Mouse (Mus musculus) heart, adult 2 months (tissue): ENCODE measurements around the gene Dcx. TPM values are rescaled to one million over a fixed set of nuclear protein-coding genes. Genes with fewer than 3 reads are reported as not detected.

Experiments used
- DNase-seq, 2 experiments: peaks; one replicate each; pipeline ENCODE4 v3.0.0; 2021
- H3K27ac ChIP-seq: fragments of 200-600 bp; 2 replicates; pipeline ENCODE4 v1.8.1; 2022
- H3K27me3 ChIP-seq: fragments of 200-500 bp; 2 replicates; pipeline ENCODE4 v1.6.1; 2012; ENCODE audit warnings: mild to moderate bottlenecking, low read length, inconsistent platforms, mixed read lengths; ENCODE audit not compliant: control insufficient read depth, insufficient read depth
- H3K36me3 ChIP-seq: fragments of 200-500 bp; 2 replicates; pipeline ENCODE4 v1.6.1; 2012; ENCODE audit warnings: low read length, inconsistent platforms; ENCODE audit not compliant: control insufficient read depth, insufficient read depth
- H3K4me1 ChIP-seq: fragments of 200-500 bp; 2 replicates; pipeline ENCODE4 v1.6.1; 2011; ENCODE audit warnings: low read length; ENCODE audit not compliant: control insufficient read depth, insufficient read depth
- H3K4me3 ChIP-seq: fragments of 200-600 bp; 2 replicates; pipeline ENCODE4 v1.8.1; 2022
- H3K79me2 ChIP-seq: fragments of 200-500 bp; replicated peaks from 2 replicates; pipeline ENCODE4 v1.6.1; 2012; ENCODE audit warnings: mild to moderate bottlenecking, inconsistent platforms, low read length, moderate library complexity, mixed read lengths; ENCODE audit not compliant: control insufficient read depth, insufficient read depth
- H3K9ac ChIP-seq: fragments of 200-500 bp; 2 replicates; pipeline ENCODE4 v1.6.1; 2012; ENCODE audit warnings: low read depth, mild to moderate bottlenecking, control low read depth, inconsistent platforms, low read length, mixed read lengths
- CTCF ChIP-seq: fragments of 200-600 bp; IDR thresholded peaks from 2 replicates; pipeline ENCODE4 v1.8.1; 2022; ENCODE audit warnings: antibody characterized with exemption, mild to moderate bottlenecking, moderate library complexity
- EP300 ChIP-seq: fragments of 200-500 bp; IDR thresholded peaks from 2 replicates; pipeline ENCODE4 v1.6.1; 2011; ENCODE audit warnings: low read depth, low read length, control low read depth; ENCODE audit not compliant: insufficient read depth
- POLR2A ChIP-seq: fragments of 200-500 bp; IDR thresholded peaks from 2 replicates; pipeline ENCODE4 v1.6.1; 2011; ENCODE audit warnings: mild to moderate bottlenecking, low read depth, low read length, control low read depth; ENCODE audit not compliant: insufficient read depth
- WGBS: fragments of 180-500 bp; shearing (Covaris S2); methylation state at CpG from one replicate; pipeline ENCODE4 v1.1.7; 2018; 5-methylcytosine and 5-hydroxymethylcytosine counted together
- intact Hi-C: fragments of 180-260 bp; cut with DNase I; formaldehyde crosslinking; loops from one replicate; pipeline ENCODE4 v1.15.1; 2025
- polyA plus RNA-seq: library from polyadenylated mRNA; depleted of rRNA; stranded (reverse); fragments of >200 nt; gene quantifications from 2 replicates; pipeline ENCODE4 v1.2.3, GENCODE M21; 2012
- total RNA-seq, 2 experiments: library from RNA; stranded (reverse); gene quantifications; 2 replicates each; pipeline ENCODE4 v1.2.3; 2021

The Dcx gene
- total and polyA plus RNA-seq, 3 experiments, result not detected

DNA sequence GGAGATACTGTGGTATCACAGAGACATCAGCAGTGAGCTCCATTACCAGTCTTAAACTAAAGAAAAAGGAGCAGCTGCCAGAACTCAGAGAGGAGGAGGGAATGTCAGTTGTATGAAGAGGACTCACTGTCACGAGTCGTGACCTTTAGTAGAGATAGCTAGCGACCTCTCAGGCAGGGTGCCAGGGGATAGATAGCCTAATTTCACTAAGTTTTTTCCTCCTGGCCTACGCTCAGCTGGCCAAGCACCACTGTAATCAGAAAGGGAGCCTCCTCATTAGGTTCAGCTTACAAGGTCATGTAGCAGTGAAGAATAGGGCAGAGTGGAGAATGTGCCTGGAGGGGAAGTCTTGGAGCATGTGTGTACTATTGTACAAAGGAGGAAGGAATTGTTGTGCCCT is 47.3 kb downstream of the Dcx start:
- intact Hi-C loops, result no loop called here
- Histone ChIP-seq H3K4me3 (no peak overlapping the region), H3K9ac (no peak overlapping the region), H3K27ac (no peak overlapping the region), H3K79me2 (no peaks in the 10 kb centered on the region), H3K36me3 (no peaks in the 10 kb centered on the region), H3K4me1 (no peaks in the 10 kb centered on the region), H3K27me3 (no peaks in the 10 kb centered on the region)
- DNase-seq, result peak; percentile 20 to 58
- 23% methylated on average over 4 of the region's 4 CpGs for WGBS
- TF ChIP-seq EP300, result no peak
- TF ChIP-seq CTCF, result no peak
- TF ChIP-seq POLR2A, result no peak

GRCm38 (mm10) chrX:143884953-143885352 is 48.2 kb downstream of the Dcx start:
- 14% methylated on average over 3 of the region's 3 CpGs for WGBS
- no peak for DNase-seq
- H3K36me3 ChIP-seq, result no peaks in the 10 kb centered on the region
- H3K4me1 ChIP-seq, result no peaks in the 10 kb centered on the region
- H3K27me3 ChIP-seq, result no peaks in the 10 kb centered on the region
- H3K9ac ChIP-seq, result no peak overlapping the region
- no peak overlapping the region for H3K27ac ChIP-seq
- no peaks in the 10 kb centered on the region for H3K79me2 ChIP-seq
- TF ChIP-seq EP300, result no peak
- no peak for TF ChIP-seq POLR2A
- TF ChIP-seq CTCF, result no peak
- no peak overlapping the region for H3K4me3 ChIP-seq
- intact Hi-C loops, result no loop called here

- Histone ChIP-seq H3K79me2 (no peaks in the 10 kb centered on the region), H3K27ac (no peak overlapping the region), H3K4me1 (no peaks in the 10 kb centered on the region), H3K27me3 (no peaks in the 10 kb centered on the region), H3K9ac (no peak overlapping the region), H3K4me3 (no peak overlapping the region), H3K36me3 (no peaks in the 10 kb centered on the region)
- no peak for TF ChIP-seq POLR2A
- TF ChIP-seq EP300, result no peak
- no peak for TF ChIP-seq CTCF
- intact Hi-C loops, result no loop called here
- DNase-seq, result no peak
- WGBS, result 68% methylated on average over 6 of the region's 6 CpGs
Measured at GRCm38 (mm10) chrX:143884299-143884698, 48.8 kb downstream of the Dcx start.

DNA sequence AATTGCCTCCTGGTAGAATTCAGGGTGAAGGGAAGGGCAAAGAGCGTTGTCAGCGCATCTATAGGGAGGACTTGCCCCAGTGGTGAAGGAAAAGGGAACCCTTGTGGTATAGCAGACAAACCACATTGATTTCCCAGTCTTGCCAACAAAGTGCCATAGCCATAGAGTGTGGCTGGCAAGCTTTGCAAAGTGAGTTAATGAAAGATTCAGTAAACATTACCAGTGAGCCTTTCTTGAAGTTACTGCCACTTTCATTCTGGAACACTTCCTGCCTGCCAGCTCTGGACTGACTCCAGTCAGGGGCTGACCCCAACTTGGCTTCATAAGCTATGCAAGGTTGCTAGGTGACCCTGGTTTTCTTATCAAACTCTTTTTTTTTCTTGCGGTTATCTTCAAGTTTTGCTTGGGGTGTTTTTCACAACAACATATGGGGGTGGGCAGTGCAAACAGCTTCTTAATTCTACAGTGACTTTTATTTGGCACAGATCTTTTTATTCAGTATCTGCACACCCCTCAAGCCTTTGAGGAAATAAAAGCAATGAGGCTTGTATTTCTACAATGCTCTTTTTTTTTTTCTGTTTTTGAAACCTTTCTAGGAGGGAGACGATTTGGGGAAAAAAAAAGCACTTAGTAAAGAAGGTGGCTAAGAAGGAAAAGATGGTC is 51.2 kb downstream of the Dcx start:
- H3K4me3 ChIP-seq, result no peak overlapping the region
- H3K4me1 ChIP-seq, result no peaks in the 10 kb centered on the region
- TF ChIP-seq CTCF (no peak), POLR2A (no peak), EP300 (no peak)
- H3K27ac ChIP-seq, result no peak overlapping the region
- H3K79me2 ChIP-seq, result no peaks in the 10 kb centered on the region
- 49% methylated on average over 4 of the region's 4 CpGs for WGBS
- no peaks in the 10 kb centered on the region for H3K36me3 ChIP-seq
- DNase-seq, result no peak
- no peaks in the 10 kb centered on the region for H3K27me3 ChIP-seq
- intact Hi-C loops, result no loop called here
- H3K9ac ChIP-seq, result no peak overlapping the region

- H3K9ac ChIP-seq, result no peak overlapping the region
- H3K27ac ChIP-seq, result no peak overlapping the region
- TF ChIP-seq CTCF (no peak), POLR2A (no peak), EP300 (no peak)
- intact Hi-C loops, result no loop called here
- 70% methylated on average over 3 of the region's 3 CpGs for WGBS
- no peaks in the 10 kb centered on the region for H3K4me1 ChIP-seq
- H3K27me3 ChIP-seq, result no peaks in the 10 kb centered on the region
- H3K4me3 ChIP-seq, result no peak overlapping the region
- H3K79me2 ChIP-seq, result no peaks in the 10 kb centered on the region
- H3K36me3 ChIP-seq, result no peaks in the 10 kb centered on the region
- peak in 1 of 2 experiments; percentile 9 for DNase-seq
Measured at GRCm38 (mm10) chrX:143879631-143880030, 53.5 kb downstream of the Dcx start.

DNA sequence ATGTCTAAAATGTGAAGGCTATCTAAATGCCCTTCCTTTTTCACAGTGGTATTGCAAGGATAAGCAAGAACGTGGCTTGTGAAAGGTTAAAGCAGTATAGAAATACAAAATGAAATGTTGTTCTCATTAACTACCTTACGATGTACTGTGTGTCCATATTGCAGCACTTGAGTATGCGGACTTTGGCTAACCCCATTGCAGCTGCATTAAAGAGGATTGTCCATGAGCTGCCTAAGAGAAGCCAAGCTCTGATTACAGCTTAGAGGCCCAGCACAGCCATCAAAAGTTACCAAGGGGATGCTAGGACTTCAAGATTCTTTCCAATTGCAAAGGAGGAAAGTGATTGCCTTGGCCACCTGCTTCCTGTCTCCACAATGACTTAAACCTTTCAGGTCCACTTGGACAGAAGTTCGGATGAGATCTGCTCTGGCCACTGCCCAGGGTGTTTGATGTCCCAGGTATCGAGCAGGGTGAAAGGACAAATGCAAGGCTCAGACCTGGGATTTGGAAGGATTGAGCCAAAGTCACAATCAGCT is 65.9 kb downstream of the Dcx start:
- Histone ChIP-seq H3K9ac (no peak overlapping the region), H3K27ac (no peak overlapping the region), H3K79me2 (no peaks in the 10 kb centered on the region), H3K36me3 (no peaks in the 10 kb centered on the region), H3K4me3 (no peak overlapping the region), H3K27me3 (no peaks in the 10 kb centered on the region), H3K4me1 (no peaks in the 10 kb centered on the region)
- no peak for DNase-seq
- WGBS, result 77% methylated on average over 5 of the region's 5 CpGs
- no peak for TF ChIP-seq POLR2A
- TF ChIP-seq EP300, result no peak
- no peak for TF ChIP-seq CTCF
- intact Hi-C loops, result no loop called here

- DNase-seq, result no peak
- Histone ChIP-seq H3K4me3 (no peak overlapping the region), H3K27me3 (no peaks in the 10 kb centered on the region), H3K36me3 (no peaks in the 10 kb centered on the region), H3K9ac (no peak overlapping the region), H3K79me2 (no peaks in the 10 kb centered on the region), H3K4me1 (no peaks in the 10 kb centered on the region), H3K27ac (no peak overlapping the region)
- WGBS, result 73% methylated on average over 3 of the region's 3 CpGs
- TF ChIP-seq POLR2A (no peak), EP300 (no peak), CTCF (no peak)
- intact Hi-C loops, result no loop called here
Measured at GRCm38 (mm10) chrX:143851351-143851750, 81.8 kb downstream of the Dcx start.
